Comparison of ENCODE assay signal across 9 mouse cellular contexts in genomic region chr11:116005701-116006419, GRCm38 (mm10). TPM values are rescaled to one million over a fixed set of nuclear protein-coding genes. Genes with fewer than 3 reads are reported as not detected.
DNase-seq lines count a peak whose midpoint lies in the region; ATAC-seq and TF ChIP-seq lines count a peak whose summit lies in the region.
"Had no signal": no experiment of that assay in that cellular context is flagged by ENCODE, and none has a peak within 500 bp of the region (broad histone marks: within the 10 kb centered on the region; RNA-seq: fewer than 3 reads in every experiment).

No protein-coding gene starts in this region.

- H3K79me2 ChIP-seq in macrophage (ENCODE audit: inconsistent target), result no peaks in the 10 kb centered on the region

- peaks cover 13% of the 10 kb centered on the region for H3K36me3 ChIP-seq in heart, embryonic 11.5 days (ENCODE audit: control insufficient read depth, insufficient read depth, low read length)
- H3K36me3 ChIP-seq in G1E (replicated peaks) (peaks cover 57% of the 10 kb centered on the region), macrophage (ENCODE audit: inconsistent target) (no peaks in the 10 kb centered on the region; the same call in 1 of the 2 replicates)
- 0 out of 2 replicates have a peak, but pooled peaks cover 3% of the 10 kb centered on the region for H3K36me3 ChIP-seq in hindbrain, embryonic 13.5 days

- H3K4me1 ChIP-seq in heart, embryonic 11.5 days (ENCODE audit: control insufficient read depth, insufficient read depth, low read length), result peaks cover 19% of the 10 kb centered on the region
- peaks cover 68% of the 10 kb centered on the region for H3K4me1 ChIP-seq in G1E (ENCODE audit: insufficient read depth, low read depth, low read length)
- H3K4me1 ChIP-seq in hindbrain, embryonic 13.5 days (replicated peaks), result peaks cover 32% of the 10 kb centered on the region

- H3K27ac ChIP-seq in heart, embryonic 11.5 days (ENCODE audit: low read depth, low read length), result peak overlapping the region; percentile 82; the same call in 1 of the 2 replicates
- H3K27ac ChIP-seq in hindbrain, embryonic 13.5 days, result no peak overlapping the region
- H3K27ac ChIP-seq in macrophage, result peak overlapping the region; percentile 55; the same call in 1 of the 2 replicates

- no peak for DNase-seq in heart, adult 9 months (ENCODE audit: low spot score in 2 of 2)
- DNase-seq in G1E (ENCODE audit: low spot score), result no peak
- DNase-seq in urinary bladder, adult 18-20 months (ENCODE audit: low spot score in 2 of 2), result no peak
- no peak for DNase-seq in urinary bladder, adult 2 months (ENCODE audit: low spot score)
- DNase-seq: thymus, adult 2 months had no signal

- 65% methylated on average over 9 of the region's 9 CpGs for WGBS in heart, embryonic 11.5 days (ENCODE audit: insufficient replicate concordance)
- WGBS in hindbrain, embryonic 13.5 days, result 72% methylated on average over 9 of the region's 9 CpGs
- WGBS in macrophage (ENCODE audit: missing documents), result 88% methylated on average over 9 of the region's 9 CpGs

- H3K4me3 ChIP-seq in heart, embryonic 11.5 days (ENCODE audit: low read depth, low read length), result peak overlapping the region; percentile 45; the same call in 1 of the 2 replicates
- H3K4me3 ChIP-seq in G1E (ENCODE audit: low read depth, low read length) (peak overlapping the region; percentile 66; the same call in 1 of the 2 replicates), macrophage (ENCODE audit: inconsistent target) (no peak overlapping the region; the same call in 1 of the 2 replicates)
- 0 out of 2 replicates have a peak overlapping the region, but pooled peaks have one; percentile 34 for H3K4me3 ChIP-seq in hindbrain, embryonic 13.5 days

- peak overlapping the region; percentile 78 for H3K9ac ChIP-seq in heart, embryonic 11.5 days (ENCODE audit: low read depth, low read length)
- no peak overlapping the region for H3K9ac ChIP-seq in hindbrain, embryonic 13.5 days

- no peaks in the 10 kb centered on the region for H3K9me3 ChIP-seq in heart, embryonic 11.5 days (replicated peaks; ENCODE audit: control insufficient read depth, low read length)
- H3K9me3 ChIP-seq in G1E (replicated peaks), result peaks cover 7% of the 10 kb centered on the region
- H3K9me3 ChIP-seq in hindbrain, embryonic 13.5 days, result no peaks in the 10 kb centered on the region

- peaks cover 5% of the 10 kb centered on the region; the same call in 1 of the 2 replicates for H3K27me3 ChIP-seq in heart, embryonic 11.5 days (ENCODE audit: control insufficient read depth, insufficient read depth, low read length)
- peaks cover 32% of the 10 kb centered on the region for H3K27me3 ChIP-seq in G1E (ENCODE audit: insufficient read depth, low read length)
- H3K27me3 ChIP-seq in hindbrain, embryonic 13.5 days, result peaks cover 9% of the 10 kb centered on the region

- no peak for TF ChIP-seq CTCF in G1E (IDR thresholded peaks at IDR 0.05; ENCODE audit: low read depth, low read length)

- no peak for ATAC-seq in heart, embryonic 11.5 days (replicated peaks; ENCODE audit: insufficient number of reproducible peaks, low FRiP score, low TSS enrichment)
- ATAC-seq in G1E (ENCODE audit: extremely low read depth, insufficient number of reproducible peaks, low FRiP score, poor library complexity, severe bottlenecking), result no peak
- ATAC-seq in hindbrain, embryonic 13.5 days (ENCODE audit: low FRiP score), result no peak
- ATAC-seq in activated CD4-positive, CD25-positive, alpha-beta regulatory T cell, adult 4 months, result no peak

- H3K4me2 ChIP-seq in heart, embryonic 11.5 days, result peak overlapping the region; percentile 85
- H3K4me2 ChIP-seq in hindbrain, embryonic 13.5 days, result 0 out of 2 replicates have a peak overlapping the region, but pooled peaks have one; percentile 59

RNA-seq across cellular contexts. Expression of gene Galk1, which starts 6.7 kb away (rescaled TPM):
- 137 and 151 TPM in 2 replicates for polyA plus RNA-seq in heart, embryonic 11.5 days (2014; fragmentation: Nextera tagmentation; extraction: Ambion mirVana)
- total RNA-seq in G1E (2014; fragmentation: Nextera tagmentation) (15.4 and 22.0 TPM in 2 replicates), G1E (2017) (54.5 and 69.9 TPM in 2 replicates)
- polyA plus RNA-seq in G1E (2012) (148 and 177 TPM in 2 replicates), macrophage (2018) (7.6 to 30.8 TPM (median 14.0 TPM) in 3 replicates)
- 64.3 and 65.5 TPM in 2 replicates for polyA plus RNA-seq in hindbrain, embryonic 13.5 days (2015; fragmentation: Nextera tagmentation; extraction: Ambion mirVana)
- total RNA-seq in macrophage (2018; cell fraction: chromatin; rRNA removed), result 1 to 10 TPM in 22 of 26 experiments, under 1 TPM in 3, not detected in 1; 0.65 to 9.0 (median 2.3) TPM
- 10 to 100 TPM in 13 of 26 experiments, 1 to 10 TPM in 13; 5.4 to 20.0 (median 10.4) TPM for total RNA-seq in macrophage (2018; cell fraction: cytosol; rRNA removed)
- 10 to 100 TPM in 1 of 26 experiments, 1 to 10 TPM in 25; 1.3 to 14.1 (median 3.7) TPM for total RNA-seq in macrophage (2018; cell fraction: nucleus; rRNA removed)
- 10 to 100 TPM; 23.0 to 25.3 TPM for polyA plus RNA-seq in activated CD4-positive, CD25-positive, alpha-beta regulatory T cell, adult 4 months (2017; shearing (Covaris generic))
- polyA plus RNA-seq in urinary bladder, adult 2 months (2012; rRNA removed), result 45.4 and 51.7 TPM in 2 replicates

RNA-seq across cellular contexts. Expression of gene H3f3b, which starts 21.9 kb away (rescaled TPM):
- polyA plus RNA-seq in heart, embryonic 11.5 days (2014; fragmentation: Nextera tagmentation; extraction: Ambion mirVana), result 734 and 757 TPM in 2 replicates
- 692 and 699 TPM in 2 replicates for total RNA-seq in G1E (2014; fragmentation: Nextera tagmentation)
- total RNA-seq in G1E (2017), result 721 and 745 TPM in 2 replicates
- 230 and 336 TPM in 2 replicates for polyA plus RNA-seq in G1E (2012)
- polyA plus RNA-seq in hindbrain, embryonic 13.5 days (2015; fragmentation: Nextera tagmentation; extraction: Ambion mirVana), result 2,444 and 2,571 TPM in 2 replicates
- total RNA-seq in macrophage (2018; cell fraction: chromatin; rRNA removed), result 1,000 to 10,000 TPM in 6 of 26 experiments, 100 to 1,000 TPM in 20; 278 to 1,753 (median 620) TPM
- total RNA-seq in macrophage (2018; cell fraction: cytosol; rRNA removed), result 1,000 to 10,000 TPM in 10 of 26 experiments, 100 to 1,000 TPM in 16; 554 to 1,427 (median 908) TPM
- 1,000 to 10,000 TPM in 14 of 26 experiments, 100 to 1,000 TPM in 12; 418 to 2,195 (median 1,050) TPM for total RNA-seq in macrophage (2018; cell fraction: nucleus; rRNA removed)
- polyA plus RNA-seq in macrophage (2018), result 470 to 740 TPM (median 693 TPM) in 3 replicates
- 1,000 to 10,000 TPM; 1,520 to 1,873 TPM for polyA plus RNA-seq in activated CD4-positive, CD25-positive, alpha-beta regulatory T cell, adult 4 months (2017; shearing (Covaris generic))
- 374 and 394 TPM in 2 replicates for polyA plus RNA-seq in urinary bladder, adult 2 months (2012; rRNA removed)

RNA-seq across cellular contexts. Expression of gene Unk, which starts 24.3 kb away (rescaled TPM):
- polyA plus RNA-seq in heart, embryonic 11.5 days (2014; fragmentation: Nextera tagmentation; extraction: Ambion mirVana), result 18.7 and 20.0 TPM in 2 replicates
- total RNA-seq in G1E (2014; fragmentation: Nextera tagmentation) (50.1 and 58.1 TPM in 2 replicates), G1E (2017) (17.2 and 19.8 TPM in 2 replicates)
- polyA plus RNA-seq in G1E (2012) (65.2 and 80.7 TPM in 2 replicates), macrophage (2018) (12.2 to 20.0 TPM (median 19.4 TPM) in 3 replicates)
- 33.8 and 37.1 TPM in 2 replicates for polyA plus RNA-seq in hindbrain, embryonic 13.5 days (2015; fragmentation: Nextera tagmentation; extraction: Ambion mirVana)
- total RNA-seq in macrophage (2018; cell fraction: chromatin; rRNA removed), result 100 to 1,000 TPM in 17 of 26 experiments, 10 to 100 TPM in 9; 40.7 to 159 (median 109) TPM
- total RNA-seq in macrophage (2018; cell fraction: cytosol; rRNA removed), result 10 to 100 TPM in 23 of 26 experiments, 1 to 10 TPM in 3; 6.1 to 21.7 (median 15.6) TPM
- total RNA-seq in macrophage (2018; cell fraction: nucleus; rRNA removed), result 100 to 1,000 TPM in 1 of 26 experiments, 10 to 100 TPM in 25; 31.9 to 100 (median 64.9) TPM
- polyA plus RNA-seq in activated CD4-positive, CD25-positive, alpha-beta regulatory T cell, adult 4 months (2017; shearing (Covaris generic)), result 10 to 100 TPM; 10.4 to 12.3 TPM
- 23.3 and 23.7 TPM in 2 replicates for polyA plus RNA-seq in urinary bladder, adult 2 months (2012; rRNA removed)

RNA-seq across cellular contexts. Expression of gene Itgb4, which starts 31.4 kb away (rescaled TPM):
- 0.51 and 0.80 TPM in 2 replicates for polyA plus RNA-seq in heart, embryonic 11.5 days (2014; fragmentation: Nextera tagmentation; extraction: Ambion mirVana)
- total RNA-seq in G1E (2014; fragmentation: Nextera tagmentation), result not detected in 2 replicates
- 0.05 and 0.06 TPM in 2 replicates for total RNA-seq in G1E (2017)
- polyA plus RNA-seq in G1E (2012), result 0.13 and 0.17 TPM in 2 replicates
- 0.88 and 1.3 TPM in 2 replicates for polyA plus RNA-seq in hindbrain, embryonic 13.5 days (2015; fragmentation: Nextera tagmentation; extraction: Ambion mirVana)
- total RNA-seq in macrophage (2018; cell fraction: chromatin; rRNA removed), result under 1 TPM in 1 of 26 experiments, not detected in 25; 0.13 TPM
- under 1 TPM in 19 of 26 experiments, not detected in 7; 0.03 to 0.07 (median 0.04) TPM for total RNA-seq in macrophage (2018; cell fraction: cytosol; rRNA removed)
- under 1 TPM in 2 of 26 experiments, not detected in 24; 0.12 to 0.17 TPM for total RNA-seq in macrophage (2018; cell fraction: nucleus; rRNA removed)
- not detected in 3 replicates for polyA plus RNA-seq in macrophage (2018)
- polyA plus RNA-seq in activated CD4-positive, CD25-positive, alpha-beta regulatory T cell, adult 4 months (2017; shearing (Covaris generic)), result not detected
- polyA plus RNA-seq in urinary bladder, adult 2 months (2012; rRNA removed), result 24.7 and 35.7 TPM in 2 replicates
